Mouse (Mus musculus): ENCODE measurements around the gene Panx1.
A peak's percentile ranks its signal among the peaks of the same experiment; 100 is the strongest.

Gene Panx1

GRCm38 (mm10) chr9:15023049-15023448 lies 22.2 kb downstream of the Panx1 start:
- DNase-seq (ENCODE audit: low read depth): no peak

- DNase-seq (ENCODE audit: low read depth): no peak
Observed at GRCm38 (mm10) chr9:15021156-15021555, 24.1 kb downstream of the Panx1 start.

- no peak for DNase-seq (ENCODE audit: low read depth)
Observed at GRCm38 (mm10) chr9:15020561-15021080, 24.7 kb downstream of the Panx1 start.

- peak; percentile 6 for DNase-seq (ENCODE audit: low read depth)
Observed at GRCm38 (mm10) chr9:15018756-15019131, 26.5 kb downstream of the Panx1 start.

GRCm38 (mm10) chr9:15017791-15018755 lies 27.2 kb downstream of the Panx1 start:
- DNase-seq (ENCODE audit: low read depth): no peak

- peak; percentile 85 for DNase-seq (ENCODE audit: low read depth)
Observed at GRCm38 (mm10) chr9:15015223-15015956, 29.9 kb downstream of the Panx1 start.

- DNase-seq (ENCODE audit: low read depth): no peak
Observed at GRCm38 (mm10) chr9:15007566-15007965, 37.7 kb downstream of the Panx1 start.

GRCm38 (mm10) chr9:15004298-15004685 lies 41.0 kb downstream of the Panx1 start:
- DNase-seq (ENCODE audit: low read depth): no peak

GRCm38 (mm10) chr9:15003676-15004297 lies 41.5 kb downstream of the Panx1 start:
- no peak for DNase-seq (ENCODE audit: low read depth)

GRCm38 (mm10) chr9:15002995-15003613 lies 42.2 kb downstream of the Panx1 start:
- no peak for DNase-seq (ENCODE audit: low read depth)

GRCm38 (mm10) chr9:14998790-14999189 lies 46.5 kb downstream of the Panx1 start:
- no peak for DNase-seq (ENCODE audit: low read depth)

- no peak for DNase-seq (ENCODE audit: low read depth)
Observed at GRCm38 (mm10) chr9:14997271-14998055, 47.8 kb downstream of the Panx1 start.

GRCm38 (mm10) chr9:14995525-14995924 lies 49.8 kb downstream of the Panx1 start:
- no peak for DNase-seq (ENCODE audit: low read depth)

- no peak for DNase-seq (ENCODE audit: low read depth)
Observed at GRCm38 (mm10) chr9:14988606-14989293, 56.5 kb downstream of the Panx1 start.

- DNase-seq (ENCODE audit: low read depth): no peak
Observed at GRCm38 (mm10) chr9:14983141-14983540, 62.1 kb downstream of the Panx1 start.

GRCm38 (mm10) chr9:14982683-14983082 lies 62.6 kb downstream of the Panx1 start:
- no peak for DNase-seq (ENCODE audit: low read depth)

- DNase-seq (ENCODE audit: low read depth): no peak
Observed at GRCm38 (mm10) chr9:14981539-14982155, 63.6 kb downstream of the Panx1 start.

GRCm38 (mm10) chr9:14974251-14975232 lies 70.7 kb downstream of the Panx1 start:
- DNase-seq (ENCODE audit: low read depth): no peak

GRCm38 (mm10) chr9:14973762-14974161 lies 71.5 kb downstream of the Panx1 start:
- no peak for DNase-seq (ENCODE audit: low read depth)
